ENCODE assay signal across 11 mouse cellular contexts in the genomic region with DNA sequence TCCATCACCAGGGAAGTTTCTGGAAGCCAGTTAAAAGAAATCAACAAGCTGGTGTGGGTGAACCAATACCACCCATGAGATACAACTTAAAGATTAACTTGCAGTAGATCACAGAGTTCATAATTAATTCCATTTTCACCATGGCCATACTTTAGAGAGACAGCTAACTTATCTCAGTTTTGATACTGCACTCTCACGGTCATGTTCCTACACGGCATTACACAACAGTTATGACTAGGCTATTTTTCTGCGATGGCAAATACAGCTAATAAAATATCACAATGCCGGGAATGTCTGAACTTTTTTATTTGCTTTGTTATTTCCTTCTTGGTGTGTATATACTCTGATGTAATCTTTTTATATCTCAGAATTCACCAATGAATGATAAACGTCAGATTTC. TPM values are rescaled to one million over a fixed set of nuclear protein-coding genes. Genes with fewer than 3 reads are reported as not detected.
A peak's percentile ranks its signal among the peaks of the same experiment; 100 is the strongest.
DNase-seq lines count a peak whose midpoint lies in the region; ATAC-seq and TF ChIP-seq lines count a peak whose summit lies in the region.
"Had no signal": no experiment of that assay in that cellular context is flagged by ENCODE, and none has a peak within 500 bp of the region (broad histone marks: within the 10 kb centered on the region; RNA-seq: fewer than 3 reads in every experiment).

No protein-coding gene starts in this region.

- H3K4me3 ChIP-seq in kidney, adult 2 months (ENCODE audit: insufficient read depth, low read depth, low read length): no peak overlapping the region
- peak overlapping the region in 1 of 2 experiments; percentile 87; a peak in 2 of 4 replicates for H3K4me3 ChIP-seq in MEL (ENCODE audit: control insufficient read depth in 1 of 2, insufficient read depth in 1 of 2, low read depth in 2 of 2, low read length in 2 of 2)
- H3K4me3 ChIP-seq in forebrain, embryonic 16.5 days (replicated peaks; ENCODE audit: low read length): no peak overlapping the region

- DNase-seq in kidney, adult 2 months: peak; percentile 51
- no peak for DNase-seq in kidney, adult 8-10 months
- DNase-seq in MEL (ENCODE audit: low read depth, low spot score): peak; percentile 67
- peak; percentile 68 for DNase-seq in lung, postnatal 36 days
- DNase-seq in thymus, postnatal 4 days: no peak
- DNase-seq in B cell, adult 2 months: no peak
- DNase-seq: heart, adult 11 months; spleen, adult 18-20 months had no signal

- H3K9me3 ChIP-seq in MEL (replicated peaks; ENCODE audit: insufficient read depth, low read length): no peaks in the 10 kb centered on the region
- no peaks in the 10 kb centered on the region for H3K9me3 ChIP-seq in forebrain, embryonic 16.5 days (ENCODE audit: control insufficient read depth, low read length)

- 23% methylated on average over 5 of the region's 5 CpGs for WGBS in kidney, adult 2 months
- 79% methylated on average over 5 of the region's 5 CpGs for WGBS in forebrain, embryonic 16.5 days

- TF ChIP-seq RAD21 in MEL (IDR thresholded peaks at IDR 0.05; ENCODE audit: low read depth, low read length): no peak

- no peaks in the 10 kb centered on the region; the same call in 1 of the 2 replicates for H3K79me2 ChIP-seq in MEL (ENCODE audit: control insufficient read depth, insufficient read depth, low read length, poor library complexity)

- TF ChIP-seq CTCF in kidney, adult 2 months (conservative IDR thresholded peaks at IDR 0.05; ENCODE audit: insufficient read depth, insufficient read length, low read depth, low read length): no peak
- no peak for TF ChIP-seq CTCF in MEL (IDR thresholded peaks at IDR 0.05 in 2 of 3, conservative IDR thresholded peaks at IDR 0.05 in 1 of 3; ENCODE audit: control insufficient read depth in 1 of 3, insufficient read depth in 1 of 3, low read depth in 2 of 3, low read length in 3 of 3, poor library complexity in 1 of 3, severe bottlenecking in 1 of 3)

- no peak overlapping the region for H3K9ac ChIP-seq in MEL (ENCODE audit: control insufficient read depth, low read depth, low read length, poor library complexity, severe bottlenecking)
- no peak overlapping the region for H3K9ac ChIP-seq in forebrain, embryonic 16.5 days (replicated peaks; ENCODE audit: low read depth, low read length)

- H3K27me3 ChIP-seq in kidney, adult 2 months (replicated peaks; ENCODE audit: control insufficient read depth, insufficient read depth, low read length): no peaks in the 10 kb centered on the region
- no peaks in the 10 kb centered on the region for H3K27me3 ChIP-seq in MEL (ENCODE audit: control insufficient read depth in 1 of 2, insufficient read depth in 2 of 2, low read length in 2 of 2)
- no peaks in the 10 kb centered on the region for H3K27me3 ChIP-seq in forebrain, embryonic 16.5 days (replicated peaks; ENCODE audit: control insufficient read depth, insufficient read depth, low read length)

- H3K4me1 ChIP-seq in kidney, adult 2 months (ENCODE audit: control insufficient read depth, insufficient read depth, low read length): peaks cover 9% of the 10 kb centered on the region; the same call in 1 of the 2 replicates
- H3K4me1 ChIP-seq in MEL (ENCODE audit: control insufficient read depth in 1 of 2, insufficient read depth in 2 of 2, low read length in 2 of 2): peaks cover 8 to 9% of the 10 kb centered on the region in 2 experiments
- H3K4me1 ChIP-seq in forebrain, embryonic 16.5 days (replicated peaks; ENCODE audit: control insufficient read depth, insufficient read depth, low read length): peaks cover 32% of the 10 kb centered on the region

- ATAC-seq in forebrain, embryonic 16.5 days: no peak
- ATAC-seq in erythroid progenitor cell, adult 5-6 weeks (replicated peaks; ENCODE audit: low FRiP score, poor library complexity, severe bottlenecking): no peak

- TF ChIP-seq POLR2A in kidney, adult 2 months (IDR thresholded peaks at IDR 0.05; ENCODE audit: low read depth, low read length): no peak
- TF ChIP-seq POLR2A in MEL (IDR thresholded peaks at IDR 0.05; ENCODE audit: control insufficient read depth in 1 of 2, insufficient read depth in 1 of 2, low read depth in 1 of 2, low read length in 2 of 2, poor library complexity in 1 of 2): no peak

- peak; percentile 64 to 70 for TF ChIP-seq EP300 in MEL (IDR thresholded peaks at IDR 0.05; ENCODE audit: low read depth in 1 of 2, low read length in 2 of 2)

- H3K4me2 ChIP-seq in forebrain, embryonic 16.5 days (ENCODE audit: low read length): peak overlapping the region; percentile 34

- H3K27ac ChIP-seq in kidney, adult 2 months (ENCODE audit: insufficient read depth, low read depth, low read length): no peak overlapping the region
- no peak overlapping the region for H3K27ac ChIP-seq in MEL (ENCODE audit: control insufficient read depth, low read depth, low read length)
- H3K27ac ChIP-seq in forebrain, embryonic 16.5 days (ENCODE audit: low read length): no peak overlapping the region

- H3K36me3 ChIP-seq in kidney, adult 2 months (ENCODE audit: control insufficient read depth, insufficient read depth, low read length): peaks cover 7% of the 10 kb centered on the region
- H3K36me3 ChIP-seq in MEL (ENCODE audit: control insufficient read depth in 1 of 2, insufficient read depth in 2 of 2, low read length in 2 of 2): peaks cover 0 to 26% of the 10 kb centered on the region in 2 experiments; a peak in 2 of 4 replicates
- H3K36me3 ChIP-seq in forebrain, embryonic 16.5 days (ENCODE audit: control insufficient read depth, insufficient read depth): peaks cover 2% of the 10 kb centered on the region; the same call in 1 of the 2 replicates

TF ChIP-seq in MEL, 35 proteins besides CTCF, POLR2A, EP300 and RAD21 (continues in another document):
- TF ChIP-seq ZKSCAN1 (IDR thresholded peaks at IDR 0.05; ENCODE audit: low read depth, low read length) (no peak), NRF1 (IDR thresholded peaks at IDR 0.05; ENCODE audit: insufficient read depth, low read depth, low read length, poor library complexity, severe bottlenecking) (no peak), MYC (IDR thresholded peaks at IDR 0.05; ENCODE audit: low read depth, low read length) (0 out of 2 replicates have a peak, but pooled peaks have one; percentile 23), ZC3H11A (IDR thresholded peaks at IDR 0.05; ENCODE audit: low read depth, low read length) (no peak), POLR2AphosphoS2 (IDR thresholded peaks at IDR 0.05; ENCODE audit: low read length) (no peak), POLR2AphosphoS5 (IDR thresholded peaks at IDR 0.05; ENCODE audit: borderline replicate concordance, low read depth, low read length) (no peak), TAL1 (IDR thresholded peaks at IDR 0.05; ENCODE audit: low read length) (no peak), SMC3 (IDR thresholded peaks at IDR 0.05; ENCODE audit: low read depth, low read length) (no peak), ETS1 (IDR thresholded peaks at IDR 0.05; ENCODE audit: low read depth, low read length) (peak; percentile 87), SIN3A (IDR thresholded peaks at IDR 0.05; ENCODE audit: low read length) (peak; percentile 51; the same call in 1 of the 2 replicates), MEF2A (IDR thresholded peaks at IDR 0.05; ENCODE audit: extremely low read depth, insufficient replicate concordance, low read depth, low read length, poor library complexity, severe bottlenecking) (no peak), HCFC1 (IDR thresholded peaks at IDR 0.05; ENCODE audit: low read depth, low read length) (no peak), GATA1 (IDR thresholded peaks at IDR 0.05; ENCODE audit: low read depth, low read length) (peak; percentile 37; the same call in 1 of the 2 replicates), USF2 (IDR thresholded peaks at IDR 0.05; ENCODE audit: borderline replicate concordance in 1 of 2, insufficient read depth in 1 of 2, low read depth in 1 of 2, low read length in 2 of 2) (no peak), KAT2A (conservative IDR thresholded peaks at IDR 0.05; ENCODE audit: low read depth, low read length) (no peak)

RNA-seq across cellular contexts. Expression of a gene that starts 9.4 kb away (rescaled TPM):
- polyA plus RNA-seq in kidney, adult 2 months (2012; rRNA removed): 247 and 334 TPM in 2 replicates
- total RNA-seq in MEL (2012; rRNA removed): 19.3 and 26.8 TPM in 2 replicates
- polyA plus RNA-seq in MEL (2012; ENCODE audit: insufficient read depth in 1 of 2, insufficient read length in 2 of 2, low read depth in 1 of 2, low replicate concordance in 2 of 2, missing spikeins in 1 of 2): 10 to 100 TPM in 1 of 2 experiments, not detected in 1; 26.7 TPM
- 496 and 516 TPM in 2 replicates for polyA plus RNA-seq in forebrain, embryonic 16.5 days (2015; fragmentation: Nextera tagmentation; extraction: Ambion mirVana)
- total RNA-seq in erythroid progenitor cell, adult 5-6 weeks (2015; ENCODE audit: low replicate concordance): 21.8 and 24.9 TPM in 2 replicates
- total RNA-seq in erythroid progenitor cell, adult 5-6 weeks (2017; ENCODE audit: low replicate concordance): 24.0 and 30.5 TPM in 2 replicates

RNA-seq across cellular contexts. Expression of a gene that starts 9.6 kb away (rescaled TPM):
- polyA plus RNA-seq in kidney, adult 2 months (2012; rRNA removed): 8.0 and 9.3 TPM in 2 replicates
- 13.3 and 14.7 TPM in 2 replicates for total RNA-seq in MEL (2012; rRNA removed)
- 10 to 100 TPM in 1 of 2 experiments, not detected in 1; 11.5 TPM for polyA plus RNA-seq in MEL (2012; ENCODE audit: insufficient read depth in 1 of 2, insufficient read length in 2 of 2, low read depth in 1 of 2, low replicate concordance in 2 of 2, missing spikeins in 1 of 2)
- polyA plus RNA-seq in forebrain, embryonic 16.5 days (2015; fragmentation: Nextera tagmentation; extraction: Ambion mirVana): 12.2 and 16.5 TPM in 2 replicates
- total RNA-seq in erythroid progenitor cell, adult 5-6 weeks (2015; ENCODE audit: low replicate concordance): 14.1 and 29.8 TPM in 2 replicates
- total RNA-seq in erythroid progenitor cell, adult 5-6 weeks (2017; ENCODE audit: low replicate concordance): 9.5 and 39.4 TPM in 2 replicates

RNA-seq across cellular contexts. Expression of a gene that starts 53.9 kb away (rescaled TPM):
- 64.3 and 85.6 TPM in 2 replicates for polyA plus RNA-seq in kidney, adult 2 months (2012; rRNA removed)
- not detected in 2 replicates for total RNA-seq in MEL (2012; rRNA removed)
- polyA plus RNA-seq in MEL (2012; ENCODE audit: insufficient read depth in 1 of 2, insufficient read length in 2 of 2, low read depth in 1 of 2, low replicate concordance in 2 of 2, missing spikeins in 1 of 2): not detected
- polyA plus RNA-seq in forebrain, embryonic 16.5 days (2015; fragmentation: Nextera tagmentation; extraction: Ambion mirVana): 1.5 and 2.9 TPM in 2 replicates
- total RNA-seq in erythroid progenitor cell, adult 5-6 weeks (2015; ENCODE audit: low replicate concordance): 3.8 TPM in 1 of 2 replicates, not detected in the other
- not detected in 2 replicates for total RNA-seq in erythroid progenitor cell, adult 5-6 weeks (2017; ENCODE audit: low replicate concordance)

RNA-seq across cellular contexts. Expression of a gene that starts 57.6 kb away (rescaled TPM):
- 7.6 and 9.0 TPM in 2 replicates for polyA plus RNA-seq in kidney, adult 2 months (2012; rRNA removed)
- total RNA-seq in MEL (2012; rRNA removed): not detected in 2 replicates
- not detected for polyA plus RNA-seq in MEL (2012; ENCODE audit: insufficient read depth in 1 of 2, insufficient read length in 2 of 2, low read depth in 1 of 2, low replicate concordance in 2 of 2, missing spikeins in 1 of 2)
- not detected in 2 replicates for polyA plus RNA-seq in forebrain, embryonic 16.5 days (2015; fragmentation: Nextera tagmentation; extraction: Ambion mirVana)
- not detected in 2 replicates for total RNA-seq in erythroid progenitor cell, adult 5-6 weeks (2015; ENCODE audit: low replicate concordance)
- total RNA-seq in erythroid progenitor cell, adult 5-6 weeks (2017; ENCODE audit: low replicate concordance): not detected in 2 replicates
- total RNA-seq: layer of hippocampus, adult 8-10 months had no signal

Comparison
In these comparisons a context has a peak if more than half of its experiments do, and no peak if none do; other contexts are left out.
1. DNase-seq: peak in kidney, adult 2 months (single experiment), MEL (single experiment) and lung, postnatal 36 days (single experiment); none in kidney, adult 8-10 months (0 of 2), thymus, postnatal 4 days (single experiment) and B cell, adult 2 months (0 of 2).
2. RNA of a gene that starts 53.9 kb away (polyA plus RNA-seq): 64.3 to 85.6 TPM in kidney, adult 2 months; 1.5 to 2.9 TPM in forebrain, embryonic 16.5 days and not detected in MEL; every median in the first group is over 10 times any median in the second.